Mouse (Mus musculus) embryonic fibroblast, embryonic 13.5 days (primary cell): ENCODE results near the gene Gfer. TPM values are rescaled to one million over a fixed set of nuclear protein-coding genes. Genes with fewer than 3 reads are reported as not detected.
"Not testable (repeated sequence)": the region's sequence is repeated elsewhere in the genome, so short reads cannot be mapped to it uniquely, and the experiment has no call there.

Experiments
- H3K27ac ChIP-seq: 2 replicates; pipeline ENCODE4 v1.5.1; 2012; ENCODE audit warnings: low read length, control low read depth, inconsistent platforms; ENCODE audit not compliant: insufficient read depth
- H3K4me1 ChIP-seq: 2 replicates; pipeline ENCODE4 v1.6.1; 2011; ENCODE audit warnings: low read length; ENCODE audit not compliant: control insufficient read depth, insufficient read depth
- H3K4me3 ChIP-seq: 2 replicates; pipeline ENCODE4 v1.5.1; 2011; ENCODE audit warnings: mild to moderate bottlenecking, control low read depth, low read length; ENCODE audit not compliant: insufficient read depth
- CTCF ChIP-seq: IDR thresholded peaks from 2 replicates; pipeline ENCODE4 v1.5.1; 2011; ENCODE audit warnings: mild to moderate bottlenecking, control low read depth, low read length, moderate library complexity, borderline replicate concordance; ENCODE audit not compliant: insufficient read depth
- POLR2A ChIP-seq: IDR thresholded peaks from 2 replicates; pipeline ENCODE4 v1.6.1; 2011; ENCODE audit warnings: low read depth, mild to moderate bottlenecking, control low read depth, low read length, moderate library complexity
- polyA plus RNA-seq: library from polyadenylated mRNA; stranded (reverse); fragments of >200 nt; gene quantifications from 2 replicates; pipeline ENCODE4 v1.2.4, GENCODE M21; 2011; ENCODE audit warnings: low read depth; ENCODE audit not compliant: missing spikeins, insufficient read length

Gfer gene
- polyA plus RNA-seq, 1 experiment = 26.8 TPM

DNA sequence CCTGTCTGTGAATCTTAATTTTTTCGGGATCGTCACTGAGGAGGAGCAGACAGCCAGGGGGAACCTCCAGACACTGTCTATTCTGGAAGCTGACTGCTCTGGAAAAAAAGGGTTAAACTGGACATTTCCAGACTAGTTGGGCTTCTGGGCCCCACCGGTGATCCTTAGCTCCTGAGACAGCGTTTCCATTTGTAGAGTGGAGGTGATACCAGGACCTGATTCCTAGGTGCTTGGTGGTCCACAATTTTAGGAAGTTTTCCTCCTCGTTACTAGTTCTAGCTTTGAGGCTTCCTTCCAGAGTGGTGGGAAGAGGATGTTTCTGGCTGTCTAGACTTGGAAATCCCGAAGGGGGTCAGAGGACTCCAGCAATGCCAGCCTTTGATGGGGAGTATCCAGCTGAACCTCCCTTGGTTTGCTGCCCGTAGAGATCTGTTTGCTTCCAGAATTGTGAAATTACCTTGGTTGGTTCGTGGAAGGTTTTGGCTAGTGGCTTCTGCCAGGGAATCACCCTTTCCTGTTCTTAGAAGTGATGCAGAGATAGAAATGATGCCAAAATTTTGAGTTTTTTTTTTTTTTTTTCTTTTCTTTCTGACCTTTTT, 25.6 kb downstream of the Gfer start:
- Histone ChIP-seq H3K4me3 (peak overlapping the region; percentile 89), H3K27ac (0 out of 2 replicates have a peak overlapping the region, but pooled peaks have one; percentile 31), H3K4me1 (peaks cover 16% of the 10 kb centered on the region; the same call in 1 of the 2 replicates)
- TF ChIP-seq CTCF (no peak), POLR2A (no peak)

DNA sequence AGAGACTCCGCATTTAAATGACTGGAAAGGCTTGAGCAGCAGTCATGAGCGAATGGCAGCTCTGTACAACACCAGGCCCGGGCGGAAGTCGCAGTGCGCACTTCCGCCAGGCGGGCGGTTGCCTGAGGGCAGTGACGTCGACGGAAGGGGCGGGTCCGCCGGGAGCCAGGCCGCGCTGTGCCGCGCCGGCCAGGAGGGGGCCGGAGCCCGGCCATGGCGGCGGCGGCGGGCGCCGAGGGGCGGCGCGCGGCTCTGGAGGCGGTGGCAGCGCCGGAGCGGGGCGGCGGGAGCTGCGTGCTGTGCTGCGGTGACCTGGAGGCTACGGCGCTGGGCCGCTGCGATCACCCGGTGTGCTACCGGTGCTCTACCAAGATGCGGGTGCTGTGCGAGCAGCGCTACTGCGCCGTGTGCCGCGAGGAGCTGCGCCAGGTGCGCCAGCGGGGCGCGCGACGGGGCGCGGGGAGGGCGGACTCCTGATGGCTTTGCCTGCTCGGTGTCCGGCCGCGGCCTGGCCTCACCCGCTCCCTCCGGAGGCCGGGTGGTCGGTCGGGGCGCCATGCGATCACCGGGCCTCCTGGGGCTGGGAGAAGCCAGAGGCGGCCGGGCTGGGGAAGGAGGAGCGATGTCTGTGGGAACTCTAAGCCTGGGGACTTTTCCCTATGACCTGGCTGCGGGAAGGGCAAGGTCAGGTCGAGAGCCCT, 26.3 kb downstream of the Gfer start, which contains the start of gene Zfp598:
TSS of gene Zfp598 (plus strand) at position 143 of the 701 bp plus-strand sequence.
- Histone ChIP-seq H3K4me3 (peak within 1 kb of the TSS; percentile 89), H3K4me1 (peaks cover 16% of the 10 kb centered on the region; the same call in 1 of the 2 replicates), H3K27ac (peak within 1 kb of the TSS; percentile 65)
- no peak for TF ChIP-seq CTCF
- peak; percentile 86 for TF ChIP-seq POLR2A

- H3K4me3 ChIP-seq = peak overlapping the region; percentile 77
- H3K27ac ChIP-seq = peak overlapping the region; percentile 65
- H3K4me1 ChIP-seq = peaks cover 16% of the 10 kb centered on the region; the same call in 1 of the 2 replicates
These were observed 26.8 kb downstream of the Gfer start for GRCm38 (mm10) chr17:24669214-24669544.

- peaks cover 16% of the 10 kb centered on the region; the same call in 1 of the 2 replicates for H3K4me1 ChIP-seq
- TF ChIP-seq CTCF (peak; percentile 54; the same call in 1 of the 2 replicates), POLR2A (no peak)
- no peak overlapping the region for H3K4me3 ChIP-seq
- no peak overlapping the region for H3K27ac ChIP-seq
These were observed 28.5 kb downstream of the Gfer start for GRCm38 (mm10) chr17:24667416-24667815.

DNA sequence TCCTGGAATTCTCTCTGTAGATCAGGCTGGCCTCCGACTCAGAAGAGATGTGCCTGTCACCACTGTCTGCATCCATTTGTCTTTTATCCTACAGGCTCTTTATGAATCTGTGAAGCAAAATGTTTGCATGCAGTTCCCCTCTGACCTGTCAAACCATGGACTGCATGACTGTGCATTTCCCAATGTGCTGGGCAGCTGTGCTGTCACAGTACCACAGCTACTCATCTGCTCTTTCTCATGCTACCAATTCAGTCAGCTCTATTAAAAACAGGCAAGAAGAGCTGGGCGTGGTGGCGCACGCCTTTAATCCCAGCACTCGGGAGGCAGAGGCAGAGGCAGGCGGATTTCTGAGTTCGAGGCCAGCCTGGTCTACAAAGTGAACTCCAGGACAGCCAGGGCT, 28.9 kb downstream of the Gfer start:
- H3K27ac ChIP-seq, H3K4me3 ChIP-seq: not testable (repeated sequence)
- peaks cover 14% of the 10 kb centered on the region; the same call in 1 of the 2 replicates for H3K4me1 ChIP-seq

DNA sequence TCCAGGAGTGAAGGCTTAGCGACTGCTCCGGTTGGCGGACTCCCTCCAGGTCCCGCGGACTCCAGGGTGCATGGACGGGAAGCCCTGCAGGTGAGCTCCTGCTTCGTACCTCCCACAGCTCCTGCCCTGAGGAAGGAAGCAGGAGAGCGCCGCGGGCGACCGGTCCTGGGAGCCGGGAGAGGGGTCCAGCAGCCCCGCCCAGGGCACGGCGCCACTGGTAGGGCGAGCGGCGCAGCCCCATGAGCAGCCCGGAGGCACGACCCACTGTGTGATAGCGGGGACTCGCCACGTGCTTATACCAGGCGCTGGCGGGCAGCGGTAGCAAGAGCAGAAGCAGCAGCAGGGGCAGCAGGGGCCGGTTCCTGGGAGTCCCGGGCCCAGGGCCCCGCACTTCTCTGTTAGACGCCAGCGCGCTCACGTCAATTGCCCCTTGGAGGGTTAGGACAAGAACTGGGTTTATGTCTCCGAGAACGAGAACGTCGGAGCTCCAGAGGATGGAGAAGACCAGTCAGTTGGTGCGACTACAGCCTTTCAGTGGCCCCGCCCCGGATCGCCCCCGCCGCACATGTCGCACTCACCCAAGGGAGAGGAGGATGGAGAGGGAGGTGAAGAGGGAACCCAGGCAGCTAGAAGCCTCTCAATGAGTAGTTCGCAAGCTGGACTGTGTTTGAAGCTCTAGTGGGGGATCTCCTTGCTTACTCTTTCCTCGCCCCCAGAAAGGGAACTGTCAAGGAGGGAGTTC, 37.8 kb downstream of the Gfer start, which contains the start of gene Npw:
TSS of gene Npw (minus strand) at position 441 of the 742 bp plus-strand sequence.
- Histone ChIP-seq H3K27ac (no peak within 1 kb of the TSS), H3K4me1 (peaks cover 3% of the 10 kb centered on the region; the same call in 1 of the 2 replicates), H3K4me3 (peak within 1 kb of the TSS; percentile 13)
- TF ChIP-seq CTCF (no peak), POLR2A (no peak)

GRCm38 (mm10) chr17:24654969-24655368, 41.0 kb downstream of the Gfer start:
- Histone ChIP-seq H3K27ac (no peak overlapping the region), H3K4me1 (peaks cover 3% of the 10 kb centered on the region; the same call in 1 of the 2 replicates), H3K4me3 (no peak overlapping the region)
- TF ChIP-seq CTCF = no peak
- no peak for TF ChIP-seq POLR2A

- Histone ChIP-seq H3K27ac (no peak overlapping the region), H3K4me3 (peak overlapping the region; percentile 7; the same call in 1 of the 2 replicates), H3K4me1 (peaks cover 3% of the 10 kb centered on the region; the same call in 1 of the 2 replicates)
- TF ChIP-seq POLR2A = peak; percentile 42; the same call in 1 of the 2 replicates
- peak; percentile 96 for TF ChIP-seq CTCF
These were observed 41.8 kb downstream of the Gfer start for GRCm38 (mm10) chr17:24653967-24654710.

DNA sequence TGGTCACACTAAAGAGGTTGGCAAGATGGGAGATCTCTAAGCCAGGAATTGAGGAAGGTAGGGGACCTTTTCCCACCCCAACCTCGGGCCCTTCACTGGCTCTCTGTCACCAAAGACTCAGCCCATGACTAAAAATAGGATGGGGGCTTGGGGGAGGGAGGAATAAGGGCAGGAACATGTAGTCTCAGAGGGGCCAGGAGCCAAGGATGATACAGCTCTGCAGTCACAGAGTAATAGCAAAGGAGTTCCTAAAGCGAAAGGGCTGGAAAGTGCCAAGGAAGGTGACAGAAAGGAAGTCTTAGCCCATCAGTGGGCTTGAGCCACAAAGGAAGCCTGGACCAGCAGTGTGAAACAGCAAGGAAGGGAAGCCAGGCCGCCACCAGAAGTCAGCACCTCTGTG, 44.1 kb downstream of the Gfer start:
- H3K4me1 ChIP-seq = peaks cover 3% of the 10 kb centered on the region
- no peak overlapping the region for H3K4me3 ChIP-seq
- TF ChIP-seq POLR2A = no peak
- no peak overlapping the region for H3K27ac ChIP-seq
